Mouse (Mus musculus) heart, postnatal 10 days (tissue): ENCODE measurements around the gene Selenof. TPM values are rescaled to one million over a fixed set of nuclear protein-coding genes. Genes with fewer than 3 reads are reported as not detected.

ENCODE experiments used
- DNase-seq, 2 experiments: peaks; one replicate each; pipeline ENCODE4 v3.0.0; 2021
- intact Hi-C: fragments of 180-260 bp; cut with DNase I; formaldehyde crosslinking; loops from one replicate; pipeline ENCODE4 v1.15.1; 2025
- total RNA-seq, 2 experiments: library from RNA; stranded (reverse); gene quantifications; 2 replicates each; pipeline ENCODE4 v1.2.3; 2021

Gene Selenof
- total RNA-seq = 100 to 1,000 TPM; 208 to 218 TPM

GRCm38 (mm10) chr3:144570047-144570815 is at the start of gene Selenof, which contains the start of gene Hs2st1:
Gene Selenof, plus strand, starts transcription at chr3:144570304.
Gene Hs2st1, minus strand, starts transcription at chr3:144570181.
- peak; percentile 99 for DNase-seq
- intact Hi-C loops = loop anchor here (2.0 to 5.0 kb wide), 3 partner anchors 47 to 147 kb away; no protein-coding TSS in a partner anchor

GRCm38 (mm10) chr3:144527918-144528317 is 42.2 kb upstream of the Selenof start:
- DNase-seq = peak; percentile 25 to 28
- intact Hi-C loops = no loop called here

- DNase-seq = peak; percentile 20 to 44
- intact Hi-C loops = loop anchor here (1.0 to 5.0 kb wide), 2 partner anchors 86 to 191 kb away; partner anchors contain the start of gene Sh3glb1
These were observed 39.1 kb upstream of the Selenof start for GRCm38 (mm10) chr3:144531023-144531422.

DNA sequence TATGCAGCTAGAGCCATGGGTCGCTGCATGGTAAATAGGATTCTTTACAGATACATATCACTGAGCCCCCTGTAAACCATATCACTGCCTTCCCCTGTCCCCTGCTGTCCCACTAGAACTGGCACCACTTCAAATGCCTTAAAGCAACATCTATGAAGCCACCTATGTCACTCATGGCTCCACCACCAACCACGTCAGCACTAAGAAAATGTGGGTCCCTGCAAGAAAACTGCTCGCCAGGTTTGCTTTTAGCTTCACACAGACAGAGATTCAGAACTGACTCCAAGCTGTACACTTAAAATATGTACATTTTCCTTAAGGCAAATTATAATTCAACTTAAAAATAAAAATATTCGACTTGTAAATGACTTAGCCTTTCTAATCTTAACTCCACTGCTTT is 35.0 kb upstream of the Selenof start:
- intact Hi-C loops = no loop called here
- DNase-seq = no peak

GRCm38 (mm10) chr3:144537078-144537855 is 32.8 kb upstream of the Selenof start:
- intact Hi-C loops = no loop called here
- DNase-seq = no peak

DNA sequence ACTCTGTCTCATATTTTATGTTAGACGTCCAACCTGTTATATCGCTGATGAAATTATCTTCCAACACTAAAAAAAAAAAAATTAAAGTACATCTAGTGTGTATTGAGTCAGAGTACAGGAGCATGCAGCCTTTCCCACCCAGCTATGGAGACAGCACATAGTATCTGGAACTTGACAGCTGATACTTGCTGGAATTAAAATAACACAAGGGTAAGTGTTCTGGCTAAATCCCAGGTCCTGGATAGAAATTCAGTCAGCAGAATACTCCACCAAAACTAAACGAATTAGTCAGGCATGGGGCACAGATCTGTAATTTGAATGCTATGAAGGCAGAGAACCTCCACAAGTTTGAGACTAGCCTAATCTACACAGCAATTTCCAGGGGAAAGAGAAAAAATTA is 31.1 kb upstream of the Selenof start:
- peak; percentile 37 to 43 for DNase-seq
- intact Hi-C loops = no loop called here

DNA sequence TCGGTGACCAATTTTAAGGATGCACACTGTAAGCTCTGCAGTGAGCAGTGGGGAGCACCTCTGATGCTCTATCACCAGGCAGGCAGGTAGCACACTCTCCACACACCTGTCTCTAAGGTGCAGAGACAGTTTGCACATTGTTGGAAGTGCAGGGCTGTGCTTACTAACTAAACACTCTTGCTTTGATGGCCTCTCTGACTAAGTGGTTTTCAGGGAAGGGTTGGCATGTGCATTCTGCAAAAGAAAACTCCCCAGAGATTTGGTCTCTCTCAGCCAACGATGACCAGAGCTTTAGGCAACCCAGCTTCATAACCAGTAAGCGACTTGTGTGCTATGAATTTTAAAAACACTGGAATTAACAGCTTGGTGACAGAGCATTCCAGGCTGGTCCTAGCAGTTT is 29.3 kb upstream of the Selenof start:
- no peak for DNase-seq
- intact Hi-C loops = no loop called here

GRCm38 (mm10) chr3:144541906-144542438 is 28.1 kb upstream of the Selenof start:
- intact Hi-C loops = no loop called here

DNA sequence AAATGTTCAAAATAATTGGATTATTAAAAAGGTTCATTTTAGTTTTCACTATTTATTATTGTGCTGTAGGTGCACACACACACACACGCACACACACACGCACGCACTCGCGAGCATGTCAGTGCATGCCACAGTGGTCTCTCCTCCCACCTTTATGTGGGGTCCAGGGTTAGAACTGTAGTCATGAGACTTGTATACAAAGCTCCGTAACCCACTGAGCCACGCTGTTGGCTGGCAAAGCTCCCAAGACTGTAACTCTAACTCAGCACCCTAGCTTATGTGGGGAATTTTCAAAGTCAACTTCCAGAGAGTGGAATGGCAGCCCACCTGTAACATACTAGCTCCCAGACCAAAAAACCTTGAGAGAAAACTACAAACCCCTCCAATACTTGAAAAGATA is 25.0 kb upstream of the Selenof start:
- DNase-seq = no peak
- intact Hi-C loops = no loop called here

More at GRCm38 (mm10) chr3:144541906-144542438, 28.1 kb upstream of the Selenof start:
- DNase-seq = no peak

GRCm38 (mm10) chr3:144545832-144546231 is 24.3 kb upstream of the Selenof start:
- intact Hi-C loops = no loop called here
- DNase-seq = no peak

GRCm38 (mm10) chr3:144546490-144546889 is 23.6 kb upstream of the Selenof start:
- intact Hi-C loops = no loop called here

DNA sequence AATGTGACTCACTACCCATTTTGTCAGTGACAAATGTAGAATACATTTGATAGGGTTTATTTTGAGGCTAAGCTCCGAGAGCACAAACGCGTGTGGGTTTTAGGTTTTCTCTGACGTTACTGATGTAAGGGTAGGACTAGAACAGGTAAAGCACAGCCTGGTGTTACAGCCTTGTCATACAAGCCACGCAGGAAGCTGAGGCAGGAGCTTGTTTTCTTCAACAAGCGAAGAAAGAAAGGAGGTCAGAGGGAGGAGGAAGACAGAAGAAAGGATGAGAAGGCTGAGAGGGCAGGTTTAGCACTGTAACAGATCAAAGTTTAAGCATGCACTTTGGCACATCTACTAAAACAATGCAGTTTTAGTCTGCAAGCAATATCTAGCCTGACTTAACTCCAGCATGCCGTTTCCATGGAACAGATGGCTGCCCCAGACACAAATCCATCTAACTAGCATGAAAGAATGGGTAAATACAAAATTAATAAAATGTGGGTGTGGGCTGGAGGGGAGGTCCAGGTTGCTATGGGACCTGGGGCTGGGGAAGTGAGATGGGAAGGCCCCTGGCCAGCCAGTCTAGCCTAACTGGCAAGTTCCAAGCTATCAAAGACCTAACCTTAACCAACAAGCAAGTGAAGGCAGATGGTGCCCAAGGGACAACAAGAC is 21.8 kb upstream of the Selenof start:
- intact Hi-C loops = no loop called here
- DNase-seq = no peak

More at GRCm38 (mm10) chr3:144546490-144546889, 23.6 kb upstream of the Selenof start:
- DNase-seq = no peak

DNA sequence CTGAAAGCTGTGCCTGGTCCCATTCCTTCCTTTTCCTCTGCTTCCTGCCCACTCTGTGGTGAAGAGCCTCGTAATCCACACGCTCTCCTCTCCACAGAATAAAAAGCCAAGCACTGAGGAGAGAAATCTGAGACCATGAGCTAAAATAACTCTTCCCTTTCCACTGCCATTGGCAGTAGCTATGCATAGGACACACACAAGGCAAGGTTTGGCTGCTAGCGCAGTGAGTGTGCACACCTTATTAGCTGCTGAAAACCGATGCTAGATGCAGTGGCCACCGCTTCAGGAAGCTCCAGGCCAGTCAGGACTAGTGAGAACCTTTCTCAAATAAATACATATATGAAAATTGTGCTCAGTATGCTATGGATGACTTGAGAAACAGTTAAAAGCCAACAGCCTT is 20.1 kb upstream of the Selenof start:
- DNase-seq = no peak
- intact Hi-C loops = no loop called here

DNA sequence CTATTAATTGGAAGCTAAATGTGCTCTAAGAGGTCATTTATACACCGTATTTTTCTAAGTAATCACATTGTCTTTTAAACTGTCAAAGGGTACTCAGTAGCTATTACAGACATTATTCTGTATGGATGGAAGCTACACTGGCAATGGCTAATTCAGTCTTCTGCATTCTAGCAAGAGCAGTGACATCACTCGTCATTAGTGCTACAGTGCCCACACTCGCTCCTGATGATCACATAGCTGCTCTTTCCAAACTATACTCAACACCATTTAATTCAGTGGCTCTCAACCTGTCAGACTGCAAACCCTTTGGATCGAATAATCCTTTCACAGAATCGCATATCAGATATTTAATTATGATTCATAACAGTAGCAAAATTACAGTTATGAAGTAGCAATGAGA is 19.4 kb upstream of the Selenof start:
- DNase-seq = no peak
- intact Hi-C loops = no loop called here

- intact Hi-C loops = no loop called here
These were observed 18.7 kb upstream of the Selenof start for GRCm38 (mm10) chr3:144551416-144551815.

DNA sequence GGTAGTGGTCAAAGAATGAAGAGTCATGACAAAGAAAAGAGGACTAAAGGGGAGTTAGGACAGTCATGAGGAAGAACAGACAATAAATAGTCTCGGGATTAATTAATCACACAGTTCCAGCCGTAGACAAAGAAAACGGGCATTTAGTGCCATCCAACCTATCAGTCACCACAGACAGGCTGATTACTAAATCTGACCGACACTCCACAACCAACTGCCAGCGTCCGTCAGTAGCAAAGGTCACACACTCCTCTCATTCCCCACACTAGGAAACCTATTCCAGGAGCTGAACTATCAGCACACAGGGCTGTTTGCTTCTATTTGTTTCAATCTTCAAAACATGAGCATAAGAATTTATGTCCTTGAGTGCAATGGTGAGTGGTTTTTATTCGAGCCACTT is 16.2 kb upstream of the Selenof start:
- intact Hi-C loops = no loop called here
- DNase-seq = no peak

More at GRCm38 (mm10) chr3:144551416-144551815, 18.7 kb upstream of the Selenof start:
- DNase-seq = no peak

DNA sequence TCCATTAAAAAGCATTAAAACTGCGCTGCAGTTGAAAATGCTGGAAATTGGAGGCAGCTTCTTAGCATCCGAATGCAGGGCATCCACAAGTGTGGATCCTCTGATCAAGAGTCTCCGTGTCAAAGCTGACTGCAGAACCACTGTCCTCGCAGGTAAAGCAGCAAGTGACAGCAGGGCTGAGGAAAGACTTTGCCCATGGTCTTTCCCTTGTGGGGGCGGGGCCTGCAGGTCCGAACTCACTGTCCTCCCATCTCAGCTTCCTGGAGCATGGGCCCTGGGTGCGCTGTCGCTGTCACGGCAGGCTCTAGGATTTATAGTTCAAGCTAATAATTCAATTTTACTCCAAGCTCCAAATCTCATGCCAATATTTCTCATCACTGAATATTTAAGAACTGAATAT is 15.6 kb upstream of the Selenof start:
- no peak for DNase-seq
- intact Hi-C loops = no loop called here

GRCm38 (mm10) chr3:144555144-144555543 is 15.0 kb upstream of the Selenof start:
- DNase-seq = no peak
- intact Hi-C loops = no loop called here

- intact Hi-C loops = no loop called here
- DNase-seq = no peak
These were observed 13.3 kb upstream of the Selenof start for GRCm38 (mm10) chr3:144556625-144557324.

- no peak for DNase-seq
- intact Hi-C loops = no loop called here
These were observed 11.8 kb upstream of the Selenof start for GRCm38 (mm10) chr3:144558274-144558673.
